ENCODE assay signal across 7 mouse cellular contexts in genomic region chr9:75581694-75582350, GRCm38 (mm10). TPM values are rescaled to one million over a fixed set of nuclear protein-coding genes. Genes with fewer than 3 reads are reported as not detected.
DNase-seq lines count a peak whose midpoint lies in the region; ATAC-seq and TF ChIP-seq lines count a peak whose summit lies in the region.

No protein-coding gene starts in this region.

- H3K79me2 ChIP-seq in liver, adult 2 months (ENCODE audit: control insufficient read depth, insufficient read depth, low read length), result no peaks in the 10 kb centered on the region

- H3K4me3 ChIP-seq in liver, adult 2 months (ENCODE audit: insufficient read depth, low read depth, low read length), result no peak overlapping the region
- H3K4me3 ChIP-seq in liver, embryonic 11.5 days (ENCODE audit: low read depth, low read length), result no peak overlapping the region

- DNase-seq in liver, adult 2 months (ENCODE audit: extremely low read depth, low read depth, low spot score), result peak; percentile 29
- DNase-seq in liver, embryonic 11.5 days (ENCODE audit: low spot score), result no peak
- peak; percentile 26 for DNase-seq in T-cell, adult 2 months (ENCODE audit: low spot score)
- DNase-seq in forelimb bud, embryonic 11.5 days (ENCODE audit: low read depth, low spot score), result peak; percentile 36
- peak; percentile 47 for DNase-seq in lung, postnatal 10 days
- DNase-seq in Muller cell, postnatal 12 days (ENCODE audit: inconsistent ontology term), result no peak
- no peak for DNase-seq in testis, postnatal 14 days (ENCODE audit: low spot score)

- no peak for TF ChIP-seq POLR2A in liver, adult 2 months (IDR thresholded peaks at IDR 0.05; ENCODE audit: extremely low read depth, insufficient read depth, low read length)

- H3K9ac ChIP-seq in liver, adult 2 months (ENCODE audit: low read depth, low read length), result no peak overlapping the region
- H3K9ac ChIP-seq in liver, embryonic 11.5 days (ENCODE audit: low read depth, low read length), result no peak overlapping the region

- H3K4me1 ChIP-seq in liver, adult 2 months (ENCODE audit: control insufficient read depth, insufficient read depth, low read length), result no peaks in the 10 kb centered on the region
- H3K4me1 ChIP-seq in liver, embryonic 11.5 days (replicated peaks; ENCODE audit: control insufficient read depth, insufficient read depth, low read length), result no peaks in the 10 kb centered on the region

- no peak overlapping the region for H3K27ac ChIP-seq in liver, adult 2 months (replicated peaks; ENCODE audit: insufficient read depth, low read depth, low read length)
- H3K27ac ChIP-seq in liver, embryonic 11.5 days (ENCODE audit: low read depth, low read length), result no peak overlapping the region

- no peak overlapping the region for H3K4me2 ChIP-seq in liver, embryonic 11.5 days

- 43% methylated on average over 7 of the region's 7 CpGs for WGBS in liver, adult 2 months
- WGBS in liver, embryonic 11.5 days, result 49% methylated on average over 7 of the region's 7 CpGs

- H3K9me3 ChIP-seq in liver, embryonic 11.5 days (ENCODE audit: control insufficient read depth, low read length), result no peaks in the 10 kb centered on the region

- H3K36me3 ChIP-seq in liver, adult 2 months (ENCODE audit: control insufficient read depth, insufficient read depth, low read length), result no peaks in the 10 kb centered on the region
- H3K36me3 ChIP-seq in liver, embryonic 11.5 days (ENCODE audit: control insufficient read depth, insufficient read depth, low read length), result no peaks in the 10 kb centered on the region

- ATAC-seq in liver, embryonic 11.5 days (replicated peaks; ENCODE audit: low FRiP score), result no peak

- peak; percentile 37; the same call in 1 of the 2 replicates for TF ChIP-seq CTCF in liver, adult 2 months (IDR thresholded peaks at IDR 0.05; ENCODE audit: low read depth, low read length)

- H3K27me3 ChIP-seq in liver, adult 2 months (ENCODE audit: control insufficient read depth, insufficient read depth, low read length), result no peaks in the 10 kb centered on the region
- no peaks in the 10 kb centered on the region for H3K27me3 ChIP-seq in liver, embryonic 11.5 days (replicated peaks; ENCODE audit: control insufficient read depth, insufficient read depth, low read length)

RNA-seq across cellular contexts. Expression of gene Tmod3, which starts 22.4 kb away (rescaled TPM):
- total RNA-seq in liver, adult 2 months (2014; rRNA removed), result 19.9 and 20.8 TPM in 2 replicates
- polyA plus RNA-seq in liver, adult 2 months (2012; rRNA removed), result 4.8 and 5.9 TPM in 2 replicates
- polyA plus RNA-seq in liver, embryonic 11.5 days (2014; fragmentation: Nextera tagmentation; extraction: Ambion mirVana), result 63.2 and 63.6 TPM in 2 replicates

RNA-seq across cellular contexts. Expression of gene Tmod2, which starts 29.3 kb away (rescaled TPM):
- total RNA-seq in liver, adult 2 months (2014; rRNA removed), result 0.09 and 0.13 TPM in 2 replicates
- polyA plus RNA-seq in liver, adult 2 months (2012; rRNA removed), result not detected in 2 replicates
- 2.8 and 3.1 TPM in 2 replicates for polyA plus RNA-seq in liver, embryonic 11.5 days (2014; fragmentation: Nextera tagmentation; extraction: Ambion mirVana)

RNA-seq across cellular contexts. Expression of gene Lysmd2, which starts 43.7 kb away (rescaled TPM):
- total RNA-seq in liver, adult 2 months (2014; rRNA removed), result 1.8 and 2.2 TPM in 2 replicates
- 1.0 and 1.7 TPM in 2 replicates for polyA plus RNA-seq in liver, adult 2 months (2012; rRNA removed)
- polyA plus RNA-seq in liver, embryonic 11.5 days (2014; fragmentation: Nextera tagmentation; extraction: Ambion mirVana), result 10.1 and 10.8 TPM in 2 replicates

Comparison
In these comparisons a context has a peak if more than half of its experiments do, and no peak if none do; other contexts are left out.
1. DNase-seq: peak in liver, adult 2 months (single experiment), T-cell, adult 2 months (single experiment), forelimb bud, embryonic 11.5 days (single experiment) and lung, postnatal 10 days (single experiment); none in liver, embryonic 11.5 days (single experiment), Muller cell, postnatal 12 days (single experiment) and testis, postnatal 14 days (single experiment).